Mouse (Mus musculus) urinary bladder, postnatal 36 days (tissue): ENCODE results near the gene Elp5.
"Not testable (repeated sequence)": the region's sequence is repeated elsewhere in the genome, so short reads cannot be mapped to it uniquely, and the experiment has no call there.

Experiments
- DNase-seq, 2 experiments: peaks; one replicate each; pipeline ENCODE4 v3.0.0; 2022; ENCODE audit warnings: low spot score in 2 of 2, mixed read lengths in 1 of 2

Gene Elp5

GRCm38 (mm10) chr11:69982225-69982624, at the start of gene Elp5:
Gene Elp5, minus strand, starts transcription at chr11:69982517.
- no peak for DNase-seq

- DNase-seq: no peak
Observed at GRCm38 (mm10) chr11:70031321-70031670, 49.0 kb upstream of the Elp5 start.

GRCm38 (mm10) chr11:70030651-70031320, 48.5 kb upstream of the Elp5 start:
- no peak for DNase-seq

GRCm38 (mm10) chr11:70029829-70030550, 47.7 kb upstream of the Elp5 start:
- DNase-seq: no peak

GRCm38 (mm10) chr11:70029130-70029801, 46.9 kb upstream of the Elp5 start:
- peak; percentile 29 to 54 for DNase-seq

GRCm38 (mm10) chr11:70028401-70029129, 46.2 kb upstream of the Elp5 start:
- DNase-seq: no peak

- DNase-seq: no peak
Observed at GRCm38 (mm10) chr11:70027397-70027796, 45.1 kb upstream of the Elp5 start.

- peak in 1 of 2 experiments; percentile 36 for DNase-seq
Observed at GRCm38 (mm10) chr11:70026689-70027088, 44.4 kb upstream of the Elp5 start.

GRCm38 (mm10) chr11:70024151-70024514, 41.8 kb upstream of the Elp5 start:
- DNase-seq: no peak

- no peak for DNase-seq
Observed at GRCm38 (mm10) chr11:70023481-70024150, 41.3 kb upstream of the Elp5 start.

- peak; percentile 95 to 96 for DNase-seq
Observed at GRCm38 (mm10) chr11:70021264-70022132, 39.2 kb upstream of the Elp5 start.

GRCm38 (mm10) chr11:70020731-70021263, 38.5 kb upstream of the Elp5 start:
- peak; percentile 46 to 65 for DNase-seq

- no peak for DNase-seq
Observed at GRCm38 (mm10) chr11:70020022-70020631, 37.8 kb upstream of the Elp5 start.

- DNase-seq: no peak
Observed at GRCm38 (mm10) chr11:70019495-70020021, 37.2 kb upstream of the Elp5 start.

- no peak for DNase-seq
Observed at GRCm38 (mm10) chr11:70018131-70018990, 36.0 kb upstream of the Elp5 start.

GRCm38 (mm10) chr11:70017199-70017767, 35.0 kb upstream of the Elp5 start:
- no peak for DNase-seq

- no peak for DNase-seq
Observed at GRCm38 (mm10) chr11:70016669-70017068, 34.4 kb upstream of the Elp5 start, which contains the start of gene Dlg4. Gene Dlg4, plus strand, starts transcription at chr11:70016942.

GRCm38 (mm10) chr11:70016177-70016576, 33.9 kb upstream of the Elp5 start:
- not testable (repeated sequence) for DNase-seq
